Mouse (Mus musculus) urinary bladder, adult 2 months (tissue): Measurements from ENCODE around the gene Pagr1a. TPM values are rescaled to one million over a fixed set of nuclear protein-coding genes. Genes with fewer than 3 reads are reported as not detected.

ENCODE experiments used
- DNase-seq: peaks from one replicate; pipeline ENCODE4 v3.0.0; 2022; ENCODE audit warnings: low spot score
- polyA plus RNA-seq: library from polyadenylated mRNA; depleted of rRNA; stranded (reverse); fragments of >200 nt; gene quantifications from 2 replicates; pipeline ENCODE4 v1.2.3, GENCODE M21; 2012; rRNA removed

The Pagr1a gene
- 16.4 and 18.2 TPM in 2 replicates for polyA plus RNA-seq

DNA sequence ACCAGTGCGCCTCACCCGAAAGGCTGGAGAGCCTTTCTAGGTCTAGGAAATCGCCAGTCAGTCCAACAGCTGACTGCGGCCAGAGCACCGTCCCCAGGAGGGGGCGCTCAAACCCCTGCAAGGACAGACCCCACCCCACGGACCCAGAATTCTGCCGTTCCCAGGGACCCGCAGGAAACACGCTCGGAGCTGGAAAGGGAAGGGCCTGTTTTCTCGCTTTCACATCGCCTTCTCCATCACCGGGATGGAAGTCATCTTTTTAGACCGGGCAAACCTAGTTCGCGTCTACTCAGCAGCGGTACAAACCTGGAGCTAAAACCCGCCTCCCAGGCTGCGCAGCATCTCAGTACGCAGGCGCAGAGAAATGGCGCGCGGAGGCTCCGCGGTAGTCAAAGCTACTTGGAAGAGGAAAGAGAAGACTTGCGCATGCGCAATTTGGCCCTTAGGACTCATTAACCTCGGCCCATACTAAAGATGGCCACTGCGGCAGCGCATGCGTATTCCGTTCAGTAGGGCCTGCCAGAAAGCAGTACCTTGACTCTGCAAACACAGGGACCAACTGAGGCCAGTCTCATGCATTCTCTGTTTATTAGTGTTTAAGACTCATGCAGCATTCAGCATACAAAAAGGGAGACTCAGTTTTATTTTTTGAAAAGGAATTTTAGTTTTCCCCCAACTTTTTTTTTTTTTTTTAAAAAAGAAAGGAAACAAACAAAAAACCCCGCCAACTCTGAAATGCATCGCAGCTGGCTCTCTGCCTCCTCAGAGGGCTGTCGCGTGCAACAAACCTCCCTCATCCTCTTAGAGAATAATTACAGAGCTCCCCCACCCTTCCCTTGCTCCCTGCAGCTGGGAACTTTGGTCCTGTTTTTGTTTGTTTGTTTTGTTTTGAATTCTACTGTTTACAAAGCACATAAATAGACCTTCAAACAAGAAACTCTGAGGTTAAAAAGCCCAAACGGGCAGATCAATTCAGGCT is at the start of gene Pagr1a:
Gene Pagr1a (minus strand): TSS at position 382 of the 979 bp plus-strand sequence.
- peak; percentile 94 for DNase-seq

DNA sequence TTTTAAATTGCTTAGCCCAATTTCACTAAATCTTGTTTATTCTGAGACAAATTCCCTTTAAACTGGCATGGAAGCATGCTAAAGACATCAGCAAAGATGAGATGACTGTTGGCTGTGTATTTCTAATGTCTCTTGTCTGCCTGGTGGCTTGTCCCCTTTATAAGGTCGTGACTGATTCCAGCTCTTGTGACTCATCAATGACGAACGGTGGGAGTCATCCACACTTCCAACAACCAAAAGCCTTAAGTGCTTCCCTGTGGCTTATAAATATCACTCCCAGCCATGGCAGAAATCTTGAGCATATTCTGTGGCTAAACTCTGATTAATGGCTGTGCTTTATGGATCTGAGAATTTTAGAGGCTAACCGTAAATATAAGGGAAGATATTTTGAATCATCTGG is 49.2 kb upstream of the Pagr1a start:
- DNase-seq: no peak

DNA sequence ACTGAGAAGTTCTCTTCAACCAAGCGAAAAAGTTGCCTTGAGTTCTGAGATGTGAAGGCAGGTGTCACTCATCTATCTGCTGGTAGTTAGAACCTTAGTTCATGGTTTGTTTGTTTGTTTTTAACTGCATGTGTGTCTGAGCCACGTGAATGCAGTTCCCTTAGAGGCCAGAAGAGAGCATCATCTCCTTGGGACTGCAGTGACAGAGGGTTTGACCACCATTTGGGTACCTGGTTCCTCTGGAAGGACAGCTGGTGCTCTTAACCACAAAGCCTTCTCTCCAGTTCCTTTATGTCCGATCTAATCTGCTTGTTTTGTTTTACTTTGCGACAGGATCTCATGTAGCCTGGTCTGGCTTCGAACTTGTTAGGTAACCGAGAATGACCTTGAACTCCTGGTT is 48.4 kb upstream of the Pagr1a start:
- no peak for DNase-seq

DNA sequence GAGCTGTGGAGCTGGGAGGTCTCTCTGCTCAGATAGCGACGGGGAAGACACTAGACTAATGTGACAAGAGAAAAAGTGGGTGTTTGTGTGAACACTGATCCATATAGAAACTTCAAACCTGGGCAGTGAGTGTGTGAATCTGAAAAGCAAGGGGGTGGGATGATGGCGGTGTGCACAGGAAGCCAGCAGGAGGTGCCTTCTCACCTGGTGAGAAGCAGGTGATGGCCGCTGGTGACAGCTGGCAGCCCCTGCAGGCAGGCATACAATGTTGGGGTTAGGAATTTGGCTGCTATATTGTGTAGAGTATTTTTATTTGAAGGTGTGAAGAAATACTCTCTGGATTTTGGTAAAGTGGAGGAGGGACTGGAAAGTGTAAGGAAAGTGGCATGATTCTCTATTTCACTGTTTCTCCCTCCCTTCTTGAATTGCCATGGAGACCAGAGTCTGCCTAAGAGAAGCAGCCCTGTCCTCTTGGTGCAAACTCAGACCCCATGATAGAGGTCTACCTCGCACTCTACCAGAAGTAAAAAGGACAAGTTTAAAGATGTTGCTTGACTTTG is 38.0 kb upstream of the Pagr1a start:
- DNase-seq: no peak

GRCm38 (mm10) chr7:127041851-127042672 is 24.9 kb upstream of the Pagr1a start, which contains the start of gene Kif22:
Gene Kif22, minus strand, starts transcription at chr7:127042471.
- DNase-seq: peak; percentile 75

- DNase-seq: no peak
Measured at GRCm38 (mm10) chr7:127031244-127031643, 14.1 kb upstream of the Pagr1a start.

DNA sequence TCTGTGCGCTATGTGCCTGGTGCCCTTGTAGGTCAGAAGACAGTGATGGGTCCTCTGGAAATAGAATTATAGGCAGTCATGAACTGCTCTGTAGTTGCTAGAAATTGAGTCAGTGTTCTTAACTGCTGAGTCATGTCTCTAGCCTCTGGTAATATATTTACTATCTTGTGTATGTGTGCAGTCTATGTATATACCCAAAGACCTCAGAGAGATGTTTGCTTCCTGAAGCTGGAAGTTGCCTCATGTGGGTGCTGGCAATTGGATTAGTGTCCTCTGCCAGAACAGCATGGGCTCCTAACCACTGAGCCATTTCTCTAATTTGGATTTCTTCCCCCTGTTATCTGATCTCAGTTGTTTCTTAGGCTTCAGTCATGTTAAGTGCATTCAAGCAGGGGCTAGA is 13.0 kb upstream of the Pagr1a start:
- DNase-seq: no peak

DNA sequence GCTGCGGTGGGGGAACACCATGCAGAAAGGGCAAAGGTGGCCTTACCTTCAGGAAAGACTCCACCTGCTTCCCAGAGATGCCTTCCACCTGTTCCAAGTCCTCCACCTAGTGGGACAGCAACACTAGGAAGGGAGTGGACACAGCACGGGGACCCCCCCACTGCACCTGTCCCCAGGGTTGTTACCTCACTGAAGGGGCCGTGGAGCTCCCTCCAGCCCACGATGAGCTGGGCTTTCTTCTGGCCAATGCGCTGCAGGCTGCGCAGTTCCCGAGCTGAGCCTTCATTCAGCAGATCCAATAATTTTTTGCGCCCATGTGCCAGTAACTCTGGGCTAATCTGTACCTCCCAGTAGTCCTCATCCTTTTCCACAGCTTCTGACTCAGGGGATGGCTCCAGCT is 10.7 kb upstream of the Pagr1a start:
- no peak for DNase-seq

- peak; percentile 94 for DNase-seq
Measured at GRCm38 (mm10) chr7:127026984-127027726, 10.0 kb upstream of the Pagr1a start, which contains the start of gene Maz. Gene Maz, minus strand, starts transcription at chr7:127027037.

GRCm38 (mm10) chr7:127026616-127026983 is 9.4 kb upstream of the Pagr1a start:
- DNase-seq: peak; percentile 57

DNA sequence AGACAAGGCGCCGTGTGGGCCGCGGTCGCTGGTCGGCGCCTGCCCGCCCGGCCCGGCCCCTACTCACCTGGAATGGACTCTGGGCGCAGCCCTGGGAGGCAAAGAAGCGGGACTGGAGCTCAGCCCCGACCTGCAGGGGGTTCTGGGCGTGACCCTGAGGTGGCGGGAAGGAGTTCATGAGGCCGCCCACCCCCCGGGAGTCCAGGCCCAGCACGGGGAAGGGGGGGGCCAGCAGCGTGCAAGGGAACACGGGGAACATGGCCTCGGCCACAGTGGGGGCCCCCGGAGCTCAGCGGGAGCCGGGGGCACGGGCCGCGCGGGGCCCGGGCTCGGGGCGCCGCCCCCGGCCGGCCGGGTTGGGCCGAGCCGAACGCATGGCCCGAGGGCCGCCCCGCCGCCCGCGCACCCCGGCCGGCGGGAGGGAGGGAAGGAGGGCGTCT is 9.0 kb upstream of the Pagr1a start:
- peak; percentile 63 for DNase-seq

DNA sequence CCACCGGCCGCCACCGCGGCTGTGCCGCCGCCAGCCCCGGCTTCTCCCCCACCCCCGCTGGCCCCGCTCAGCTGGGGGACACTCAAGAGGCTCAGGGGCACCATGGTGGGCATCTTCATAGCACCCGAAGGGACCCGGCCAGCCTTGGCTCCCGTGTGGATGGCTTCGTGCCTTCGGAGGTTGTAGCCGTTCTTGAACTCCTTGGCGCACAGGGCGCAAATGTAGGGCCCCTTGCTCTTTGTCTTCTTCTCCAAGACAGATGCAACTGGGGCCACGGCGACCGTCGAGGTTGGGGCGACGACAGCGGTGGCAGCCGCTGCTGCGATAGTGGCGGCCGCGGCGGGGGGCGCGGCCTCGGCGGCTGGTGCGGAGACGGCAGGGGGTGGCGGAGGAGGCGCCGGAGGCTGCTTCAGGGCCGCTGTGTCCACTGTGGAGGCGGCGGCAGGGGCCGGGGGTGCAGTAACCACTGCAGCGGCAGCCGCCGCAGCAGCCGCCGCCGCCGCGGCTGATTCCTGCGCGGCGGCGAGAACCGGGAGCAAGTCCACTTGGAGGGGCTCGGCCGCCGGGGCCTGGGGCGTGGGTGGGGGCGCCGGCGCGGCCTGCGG is 8.5 kb upstream of the Pagr1a start:
- no peak for DNase-seq

DNA sequence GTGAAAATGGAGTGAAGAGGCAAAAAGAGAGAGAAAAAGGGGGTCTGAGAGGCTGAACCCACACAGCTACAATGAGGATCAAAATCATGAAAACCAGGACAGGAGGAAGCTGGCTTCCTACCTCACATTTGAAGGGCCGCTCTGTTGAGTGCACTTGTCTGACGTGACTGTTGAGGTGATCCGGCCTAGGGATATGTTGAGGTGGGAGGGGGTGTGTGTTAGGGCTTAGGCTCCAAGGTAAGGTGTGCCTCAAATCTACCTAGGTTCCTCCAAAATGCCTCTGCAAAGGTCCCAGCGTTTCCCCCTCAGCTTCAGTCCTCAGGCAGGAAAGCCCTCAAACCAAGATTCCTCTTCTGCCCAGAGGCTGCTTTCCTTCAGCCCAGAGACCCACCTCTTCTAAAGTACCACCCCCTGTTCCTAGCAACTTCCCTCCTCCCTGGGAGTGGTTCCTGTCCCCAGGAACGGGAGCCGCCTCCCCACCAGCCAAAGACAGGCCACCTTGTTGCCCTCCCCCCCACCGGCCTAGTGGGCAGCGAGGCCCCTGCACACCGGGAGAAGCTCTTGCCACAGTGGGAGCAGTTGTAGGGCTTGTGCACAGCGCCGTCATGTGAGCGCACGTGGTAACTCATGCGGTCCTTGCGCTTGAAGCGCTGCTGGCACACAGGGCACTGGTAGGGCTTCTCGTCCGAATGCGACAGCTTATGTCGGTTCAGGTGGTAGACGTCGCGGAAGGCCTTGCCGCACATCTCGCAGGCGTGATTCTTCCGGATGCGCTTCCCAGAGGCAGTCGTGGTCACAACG is 7.8 kb upstream of the Pagr1a start:
- DNase-seq: peak; percentile 62

DNA sequence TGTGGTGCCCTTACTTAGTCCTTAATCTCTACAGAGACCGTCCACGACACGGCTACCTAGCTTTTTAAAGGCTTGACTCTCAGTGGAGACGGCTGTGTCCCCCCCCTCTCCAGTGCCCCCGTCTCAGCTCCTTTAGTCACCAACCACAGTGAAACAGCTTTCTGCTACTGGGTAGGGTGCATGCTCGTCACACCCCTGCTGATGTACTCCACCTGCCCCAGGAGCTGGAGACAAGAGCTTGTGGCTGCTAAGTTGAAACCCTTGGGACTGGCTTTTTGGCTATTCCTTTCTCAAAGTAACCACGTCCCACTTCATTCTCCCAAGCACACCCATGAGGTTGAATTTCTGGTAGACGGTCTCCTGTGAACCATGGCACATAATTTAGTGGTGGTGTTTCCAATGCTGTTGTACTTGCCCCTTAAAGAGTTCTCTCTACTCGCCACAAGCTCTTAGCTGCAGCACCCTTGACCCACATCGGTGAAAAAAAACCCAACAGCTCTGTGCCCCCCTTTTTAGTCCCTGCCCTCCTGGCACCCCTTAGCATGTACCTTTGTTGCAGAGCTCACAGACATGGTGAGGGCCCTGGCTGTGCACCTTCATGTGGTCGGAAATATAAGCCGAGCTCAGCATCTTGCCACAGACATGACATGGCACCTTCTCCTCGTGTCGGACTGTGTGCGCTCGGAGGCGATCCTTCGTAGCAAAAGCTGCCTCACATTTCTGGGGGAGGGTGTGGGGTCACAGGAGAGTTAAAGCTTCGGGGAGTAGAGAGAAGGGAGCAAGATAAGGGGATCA is 6.9 kb upstream of the Pagr1a start:
- DNase-seq: no peak

GRCm38 (mm10) chr7:127023272-127023691 is 6.1 kb upstream of the Pagr1a start:
- DNase-seq: no peak

GRCm38 (mm10) chr7:127022528-127023271 is 5.5 kb upstream of the Pagr1a start:
- no peak for DNase-seq

- no peak for DNase-seq
Measured at GRCm38 (mm10) chr7:127021563-127022527, 4.7 kb upstream of the Pagr1a start.
